Mouse (Mus musculus): ENCODE results near the gene Gm13101.
"Not testable (repeated sequence)": the region's sequence is repeated elsewhere in the genome, so short reads cannot be mapped to it uniquely, and the experiment has no call there.

DNA sequence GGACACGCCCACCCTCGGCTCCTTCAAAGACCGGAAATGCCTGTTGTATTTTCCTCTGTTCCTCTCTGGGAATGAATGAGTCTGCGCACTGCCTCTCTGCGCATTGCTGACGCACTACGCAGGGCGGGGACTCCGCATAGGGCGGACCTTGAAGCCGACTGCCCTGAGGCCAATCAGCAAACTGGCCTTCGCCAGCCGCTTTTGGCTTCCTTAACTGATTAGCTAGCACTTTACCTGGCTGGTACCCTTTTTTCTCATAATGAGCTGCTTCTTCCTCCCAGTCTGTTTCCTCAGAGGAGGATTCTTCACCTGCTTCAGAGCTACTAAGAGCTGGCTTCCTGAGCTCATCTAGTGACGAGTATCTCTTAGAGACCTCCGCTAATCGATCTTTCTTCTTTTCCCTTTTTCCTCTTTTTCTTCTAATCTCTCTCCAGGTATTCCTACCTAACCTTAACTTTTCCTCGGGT lies 20.8 kb upstream of the Gm13101 start:
- not testable (repeated sequence) for TF ChIP-seq EP300, CTCF (IDR thresholded peaks at IDR 0.05)

Measured in lung, postnatal 0 days (tissue).